Mouse (Mus musculus) macrophage (primary cell): ENCODE data around the gene Snn. TPM values are rescaled to one million over a fixed set of nuclear protein-coding genes. Genes with fewer than 3 reads are reported as not detected.

Experiments
- polyA plus RNA-seq: library from polyadenylated mRNA; stranded (reverse); fragments of 250-400 nt; gene quantifications from 3 replicates; pipeline ENCODE4 v1.2.4, GENCODE M21; 2018; ENCODE audit warnings: inconsistent platforms

The Snn gene
- polyA plus RNA-seq, 1 experiment from 2014 or later: 5.0 TPM

Other genes with a start within 250 kb of the Snn start
- gene Gm11172, start 248.0 kb upstream of the Snn start, polyA plus RNA-seq: not detected in 3 replicates
- 0.06 to 1.1 TPM in 2 of 3 replicates, not detected in the other for gene Rmi2, start 225.9 kb upstream of the Snn start, polyA plus RNA-seq
- 325 to 1,163 TPM (median 559 TPM) in 3 replicates for gene Litaf, start 5.2 kb downstream of the Snn start, polyA plus RNA-seq
- gene Txndc11, start 73.7 kb downstream of the Snn start, polyA plus RNA-seq: 15.5 to 18.2 TPM (median 18.0 TPM) in 3 replicates
- gene Zc3h7a, start 115.4 kb downstream of the Snn start, polyA plus RNA-seq: 64.3 to 121 TPM (median 115 TPM) in 3 replicates
- 45.4 to 112 TPM (median 99.2 TPM) in 3 replicates for gene Rsl1d1, start 142.4 kb downstream of the Snn start, polyA plus RNA-seq
- gene Gspt1, start 193.4 kb downstream of the Snn start, polyA plus RNA-seq: 60.3 to 139 TPM (median 132 TPM) in 3 replicates